Mouse (Mus musculus): Measurements from ENCODE around the gene Cplx3. TPM values are rescaled to one million over a fixed set of nuclear protein-coding genes. Genes with fewer than 3 reads are reported as not detected.

The Cplx3 gene
- total and polyA plus RNA-seq, 2 experiments from 2014 or later = 0.07 TPM; not detected in 1

GRCm38 (mm10) chr9:57644944-57645893, 39.1 kb upstream of the Cplx3 start:
- H3K4me2 ChIP-seq (ENCODE audit: low read depth, low read length) = peak overlapping the region; percentile 90
- H3K27ac ChIP-seq (ENCODE audit: low read depth) = peak overlapping the region; percentile 96
- WGBS = under 1% methylated on average over 58 of the region's 85 CpGs
- no peaks in the 10 kb centered on the region for H3K9me3 ChIP-seq (replicated peaks; ENCODE audit: control insufficient read depth, low read length)
- ATAC-seq (ENCODE audit: insufficient read depth, low read depth) = peak; percentile 90
- peaks cover 36% of the 10 kb centered on the region for H3K4me1 ChIP-seq (ENCODE audit: control insufficient read depth, insufficient read depth)
- H3K4me3 ChIP-seq (ENCODE audit: low read depth, low read length) = peak overlapping the region; percentile 90
- peak; percentile 74 for TF ChIP-seq CTCF (IDR thresholded peaks at IDR 0.05; ENCODE audit: low read depth)
- no peak for TF ChIP-seq EP300 (IDR thresholded peaks at IDR 0.05; ENCODE audit: low read depth)
- H3K36me3 ChIP-seq (replicated peaks; ENCODE audit: control insufficient read depth, insufficient read depth, low read length) = no peaks in the 10 kb centered on the region
- peak; percentile 89 for DNase-seq (ENCODE audit: low spot score)
- H3K27me3 ChIP-seq (ENCODE audit: control insufficient read depth, insufficient read depth, low read length) = no peaks in the 10 kb centered on the region
- peak overlapping the region; percentile 95 for H3K9ac ChIP-seq (replicated peaks; ENCODE audit: low read depth, low read length)

DNA sequence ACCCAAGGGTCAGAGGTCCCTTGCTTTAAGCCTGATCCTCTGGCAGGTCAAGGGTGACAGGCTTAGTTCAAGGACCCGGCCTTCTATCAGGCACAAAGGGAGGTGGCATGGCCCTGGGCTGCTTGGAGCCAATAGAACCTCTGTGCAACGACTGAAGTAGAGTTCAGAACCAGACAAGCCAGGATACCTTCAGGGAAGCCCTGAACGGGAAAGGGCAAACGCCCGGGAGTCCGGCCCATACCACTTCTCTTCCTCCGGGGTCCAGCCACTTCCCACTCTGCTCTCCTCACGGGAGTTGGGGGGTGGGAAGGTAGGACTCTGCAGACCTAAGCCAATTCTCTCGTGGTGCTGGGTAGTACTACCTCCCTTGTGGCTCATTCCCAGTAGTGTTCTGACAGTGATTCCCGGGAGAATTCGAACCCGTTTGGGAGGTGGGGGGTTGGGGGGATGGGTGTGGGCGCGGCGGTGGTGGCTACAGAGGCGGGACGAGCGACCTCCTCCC, 38.4 kb upstream of the Cplx3 start:
- Histone ChIP-seq H3K4me2 (ENCODE audit: low read depth, low read length) (peak overlapping the region; percentile 90), H3K27me3 (ENCODE audit: control insufficient read depth, insufficient read depth, low read length) (no peaks in the 10 kb centered on the region), H3K4me3 (ENCODE audit: low read depth, low read length) (peak overlapping the region; percentile 90), H3K9me3 (replicated peaks; ENCODE audit: control insufficient read depth, low read length) (no peaks in the 10 kb centered on the region), H3K9ac (replicated peaks; ENCODE audit: low read depth, low read length) (peak overlapping the region; percentile 95), H3K4me1 (ENCODE audit: control insufficient read depth, insufficient read depth) (peaks cover 43% of the 10 kb centered on the region), H3K27ac (ENCODE audit: low read depth) (peak overlapping the region; percentile 96), H3K36me3 (replicated peaks; ENCODE audit: control insufficient read depth, insufficient read depth, low read length) (no peaks in the 10 kb centered on the region)
- DNase-seq (ENCODE audit: low spot score) (no peak), ATAC-seq (ENCODE audit: insufficient read depth, low read depth) (no peak)
- TF ChIP-seq CTCF (IDR thresholded peaks at IDR 0.05; ENCODE audit: low read depth) (no peak), EP300 (IDR thresholded peaks at IDR 0.05; ENCODE audit: low read depth) (no peak)
- under 1% methylated on average over 18 of the region's 18 CpGs for WGBS

DNA sequence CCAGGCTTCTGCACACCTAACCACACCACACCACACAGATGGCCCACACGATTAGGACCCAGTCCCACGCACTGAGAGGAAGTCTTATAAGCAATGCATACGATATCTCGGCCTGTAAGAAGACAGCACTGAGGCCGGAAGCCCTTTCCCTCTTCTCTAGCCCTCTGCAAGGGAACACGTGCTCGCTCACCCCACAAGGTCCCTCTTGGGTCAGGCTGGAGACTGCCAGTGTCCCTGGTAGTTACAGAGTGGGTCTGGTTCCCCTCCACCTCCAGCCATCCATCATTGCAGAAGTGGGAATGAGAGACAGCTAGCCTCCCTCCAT, 37.7 kb upstream of the Cplx3 start:
- TF ChIP-seq EP300 (IDR thresholded peaks at IDR 0.05; ENCODE audit: low read depth) = no peak
- no peak for TF ChIP-seq CTCF (IDR thresholded peaks at IDR 0.05; ENCODE audit: low read depth)
- Histone ChIP-seq H3K4me1 (ENCODE audit: control insufficient read depth, insufficient read depth) (peaks cover 50% of the 10 kb centered on the region), H3K27ac (ENCODE audit: low read depth) (no peak overlapping the region), H3K4me3 (ENCODE audit: low read depth, low read length) (peak overlapping the region; percentile 90), H3K4me2 (ENCODE audit: low read depth, low read length) (peak overlapping the region; percentile 90), H3K36me3 (replicated peaks; ENCODE audit: control insufficient read depth, insufficient read depth, low read length) (no peaks in the 10 kb centered on the region), H3K9ac (replicated peaks; ENCODE audit: low read depth, low read length) (peak overlapping the region; percentile 95), H3K9me3 (replicated peaks; ENCODE audit: control insufficient read depth, low read length) (no peaks in the 10 kb centered on the region), H3K27me3 (ENCODE audit: control insufficient read depth, insufficient read depth, low read length) (no peaks in the 10 kb centered on the region)
- ATAC-seq (ENCODE audit: insufficient read depth, low read depth) (no peak), DNase-seq (ENCODE audit: low spot score) (no peak)
- 59% methylated on average over 7 of the region's 7 CpGs for WGBS

GRCm38 (mm10) chr9:57643169-57643855, 37.2 kb upstream of the Cplx3 start:
- TF ChIP-seq EP300 (IDR thresholded peaks at IDR 0.05; ENCODE audit: low read depth) = no peak
- TF ChIP-seq CTCF (IDR thresholded peaks at IDR 0.05; ENCODE audit: low read depth) = no peak
- DNase-seq (ENCODE audit: low spot score) (no peak), ATAC-seq (ENCODE audit: insufficient read depth, low read depth) (no peak)
- WGBS = 68% methylated on average over 9 of the region's 9 CpGs
- Histone ChIP-seq H3K9me3 (replicated peaks; ENCODE audit: control insufficient read depth, low read length) (no peaks in the 10 kb centered on the region), H3K4me1 (ENCODE audit: control insufficient read depth, insufficient read depth) (peaks cover 55% of the 10 kb centered on the region), H3K4me3 (ENCODE audit: low read depth, low read length) (peak overlapping the region; percentile 90), H3K4me2 (ENCODE audit: low read depth, low read length) (peak overlapping the region; percentile 90), H3K9ac (replicated peaks; ENCODE audit: low read depth, low read length) (peak overlapping the region; percentile 95; the same call in 1 of the 2 replicates), H3K27ac (ENCODE audit: low read depth) (no peak overlapping the region), H3K36me3 (replicated peaks; ENCODE audit: control insufficient read depth, insufficient read depth, low read length) (no peaks in the 10 kb centered on the region), H3K27me3 (ENCODE audit: control insufficient read depth, insufficient read depth, low read length) (no peaks in the 10 kb centered on the region)

DNA sequence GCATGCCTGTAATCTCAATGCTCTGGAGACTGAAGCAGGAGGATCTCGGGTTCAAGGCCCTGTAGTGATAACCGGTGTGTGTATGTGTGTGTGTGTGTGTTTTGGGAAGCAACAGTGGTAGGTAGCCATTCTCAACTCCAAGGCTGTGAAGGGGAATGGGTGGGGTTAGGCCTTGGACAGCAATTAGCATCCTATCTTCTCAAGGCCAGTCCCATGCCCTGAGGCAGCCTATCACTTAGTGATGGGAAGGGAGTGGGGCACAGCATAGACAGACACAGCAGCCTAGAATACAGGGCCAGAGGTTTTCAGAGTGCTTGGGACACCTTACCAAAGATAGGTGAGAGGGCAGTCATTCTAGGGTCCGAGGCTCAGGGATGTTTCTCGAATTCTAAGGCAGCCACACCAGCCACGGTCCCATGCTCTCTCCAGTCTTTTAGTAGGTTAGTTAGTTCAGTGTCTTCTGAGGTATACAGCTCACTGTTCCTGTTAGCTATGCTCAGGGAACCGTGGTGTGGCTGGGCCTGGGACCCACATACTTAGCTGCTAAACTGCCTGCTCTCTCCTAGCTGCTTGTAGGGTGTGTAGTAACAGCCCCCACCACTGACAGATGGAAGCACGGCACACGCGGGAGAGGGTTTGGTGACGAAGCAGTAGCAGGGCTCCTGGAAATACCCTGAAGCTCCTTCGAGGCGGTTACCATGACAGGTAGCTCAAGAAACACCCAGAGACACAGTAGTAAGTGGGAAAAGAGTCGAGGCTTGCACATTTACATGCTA, 35.9 kb upstream of the Cplx3 start:
- H3K4me3 ChIP-seq (ENCODE audit: low read depth, low read length) = no peak overlapping the region
- WGBS = 82% methylated on average over 13 of the region's 13 CpGs
- no peak for ATAC-seq (ENCODE audit: insufficient read depth, low read depth)

More for the DNA sequence above, 35.9 kb upstream of the Cplx3 start:
- H3K4me1 ChIP-seq (ENCODE audit: control insufficient read depth, insufficient read depth) = peaks cover 69% of the 10 kb centered on the region
- H3K9me3 ChIP-seq (replicated peaks; ENCODE audit: control insufficient read depth, low read length) = no peaks in the 10 kb centered on the region
- H3K4me2 ChIP-seq (ENCODE audit: low read depth, low read length) = no peak overlapping the region
- H3K9ac ChIP-seq (replicated peaks; ENCODE audit: low read depth, low read length) = no peak overlapping the region
- no peak for DNase-seq (ENCODE audit: low spot score)
- no peaks in the 10 kb centered on the region for H3K27me3 ChIP-seq (ENCODE audit: control insufficient read depth, insufficient read depth, low read length)
- no peak for TF ChIP-seq CTCF (IDR thresholded peaks at IDR 0.05; ENCODE audit: low read depth)
- TF ChIP-seq EP300 (IDR thresholded peaks at IDR 0.05; ENCODE audit: low read depth) = no peak
- no peaks in the 10 kb centered on the region for H3K36me3 ChIP-seq (replicated peaks; ENCODE audit: control insufficient read depth, insufficient read depth, low read length)
- no peak overlapping the region for H3K27ac ChIP-seq (ENCODE audit: low read depth)
